Mouse (Mus musculus): Measurements from ENCODE around the gene Tox4.

Gene Tox4

DNA sequence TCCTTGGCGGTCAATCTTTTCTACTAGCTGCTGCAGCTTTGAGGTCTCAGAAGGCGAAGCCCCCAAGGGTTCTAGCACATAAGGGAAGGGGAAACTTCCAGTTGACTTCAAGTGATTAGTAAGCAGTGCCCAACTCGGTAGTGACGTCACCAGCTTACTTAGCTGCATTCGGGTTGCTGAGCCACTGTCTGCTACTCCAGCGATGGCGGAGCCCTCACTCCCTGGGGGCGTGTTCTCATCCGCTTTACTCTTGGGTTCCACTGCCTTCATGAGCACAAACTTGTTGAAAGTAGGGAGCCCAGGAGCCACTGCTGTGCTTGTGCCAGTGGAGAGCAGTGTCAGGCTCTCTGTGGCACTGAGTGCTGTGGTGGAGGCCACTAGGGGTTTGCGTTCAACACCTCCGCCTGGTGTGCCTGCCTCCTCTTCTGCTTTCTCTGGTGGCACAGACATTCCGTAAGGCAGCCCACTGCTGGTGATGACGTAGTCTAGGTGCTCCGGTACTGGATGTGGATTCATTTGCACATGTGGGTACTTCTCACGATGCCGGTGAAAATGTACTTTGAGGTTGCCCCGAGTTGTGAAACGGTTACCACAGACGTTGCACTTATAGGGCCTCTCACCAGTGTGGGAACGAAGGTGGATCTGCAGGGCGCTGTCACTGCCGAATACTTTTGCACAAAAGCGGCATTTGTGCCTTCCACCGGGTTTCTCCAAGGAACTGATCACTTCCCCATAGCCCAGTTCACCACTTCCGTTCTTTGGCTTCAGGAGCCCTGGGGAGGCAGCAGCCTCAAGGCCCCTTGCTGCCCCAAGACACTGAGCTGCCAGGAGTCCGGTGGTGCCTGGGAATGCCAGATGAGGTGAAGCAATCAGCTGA is 35.2 kb downstream of the Tox4 start:
- DNase-seq (ENCODE audit: low spot score in 2 of 2) = no peak

- no peak for DNase-seq (ENCODE audit: low spot score in 2 of 2)
Observed at GRCm38 (mm10) chr14:52314808-52315150, 35.8 kb downstream of the Tox4 start.

DNA sequence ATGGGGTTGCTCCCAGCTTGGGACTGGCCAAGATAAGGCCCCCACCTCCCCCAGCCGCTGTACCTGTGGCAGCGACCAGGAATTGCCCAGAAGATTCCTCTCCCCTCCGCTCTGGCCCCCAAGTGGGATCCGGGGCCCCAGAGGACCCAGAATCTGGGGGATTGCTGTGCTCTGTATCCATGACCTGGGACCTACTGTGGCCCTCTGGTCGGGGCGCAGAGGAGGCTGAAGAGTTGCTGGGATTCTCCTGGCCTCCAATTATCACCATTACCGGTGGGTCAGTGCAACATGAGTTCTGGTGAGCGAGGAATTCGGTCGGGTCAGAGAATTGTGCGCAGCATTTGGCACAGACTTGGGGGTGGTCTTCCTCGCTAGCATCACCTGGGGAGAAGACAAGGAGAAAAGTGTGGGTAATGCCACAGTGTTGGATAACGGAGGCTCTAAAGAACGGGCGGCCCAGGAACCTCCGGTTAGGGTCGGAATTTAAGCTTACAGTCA is 36.4 kb downstream of the Tox4 start:
- DNase-seq (ENCODE audit: low spot score in 2 of 2) = no peak

DNA sequence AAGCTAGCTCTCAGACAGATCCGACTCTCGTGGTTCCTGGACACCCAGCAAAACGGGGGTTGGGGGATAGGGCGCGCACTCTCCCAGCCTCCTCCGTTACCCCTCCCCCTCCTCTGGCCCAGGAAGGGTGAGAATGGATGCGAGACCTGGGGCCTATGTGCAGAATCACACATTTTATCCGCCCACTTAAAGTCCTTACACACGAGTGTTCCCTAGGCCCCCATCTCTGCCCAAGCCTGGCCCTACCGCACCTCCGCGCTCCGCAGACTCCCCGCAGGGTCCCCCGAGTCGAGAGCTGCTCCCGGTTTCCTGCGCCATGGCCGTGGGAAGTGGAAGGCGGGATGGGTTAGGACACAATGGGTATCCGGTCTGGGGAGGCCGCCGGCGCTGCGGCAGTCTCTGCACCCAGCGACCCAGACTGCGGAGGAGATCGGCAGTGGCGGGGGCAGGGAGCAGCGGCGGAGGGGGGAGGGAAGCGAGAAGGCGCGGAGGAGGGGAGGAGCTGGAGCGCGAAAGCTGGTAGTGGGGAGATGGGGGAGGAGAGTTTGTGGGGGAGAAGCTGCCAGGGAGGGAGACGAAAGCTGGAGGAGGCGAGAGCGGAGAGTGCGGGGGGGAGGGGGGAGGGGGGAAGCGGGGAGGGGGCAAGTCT is 37.0 kb downstream of the Tox4 start:
- DNase-seq (ENCODE audit: low spot score in 2 of 2) = peak in 1 of 2 experiments; percentile 15

DNA sequence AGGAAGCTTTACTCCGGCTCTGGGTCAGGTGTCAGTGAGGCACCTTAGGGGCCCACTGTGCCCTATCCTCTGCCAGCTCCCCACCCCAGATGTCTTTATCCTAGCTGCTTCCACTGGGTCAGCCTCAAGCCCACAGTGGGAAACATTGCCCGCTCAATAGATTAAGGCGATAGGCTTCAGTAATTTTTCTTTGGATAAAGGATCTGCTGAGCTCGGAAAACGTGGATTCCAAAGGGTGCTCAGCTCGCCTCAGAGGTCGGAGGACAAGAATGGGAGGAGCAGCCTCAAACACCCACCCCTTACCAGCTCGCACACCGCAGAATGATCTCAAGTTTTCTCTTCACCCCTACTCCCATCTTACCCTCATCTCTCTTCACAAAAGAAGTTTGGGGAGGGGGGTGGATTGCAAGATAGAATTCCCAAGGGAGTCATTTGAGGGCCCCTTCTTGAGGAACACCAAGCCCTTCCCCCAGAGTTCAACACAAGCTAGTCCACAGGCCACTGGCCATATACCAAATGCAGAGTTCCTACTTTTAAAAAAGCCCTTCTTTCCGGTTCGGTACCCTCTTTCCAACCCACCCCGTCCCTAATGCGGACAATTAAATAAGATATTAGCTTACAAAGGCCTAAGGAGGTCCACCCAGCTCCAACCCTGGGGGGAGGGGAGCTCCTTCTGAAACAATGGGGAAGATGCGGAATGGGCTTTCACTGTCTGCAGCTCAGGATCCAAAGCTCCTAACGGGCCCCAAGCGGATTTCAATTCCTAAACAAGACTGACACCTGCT is 37.7 kb downstream of the Tox4 start:
- no peak for DNase-seq (ENCODE audit: low spot score in 2 of 2)

- DNase-seq (ENCODE audit: low spot score in 2 of 2) = no peak
Observed at GRCm38 (mm10) chr14:52319361-52319760, 40.4 kb downstream of the Tox4 start.

DNA sequence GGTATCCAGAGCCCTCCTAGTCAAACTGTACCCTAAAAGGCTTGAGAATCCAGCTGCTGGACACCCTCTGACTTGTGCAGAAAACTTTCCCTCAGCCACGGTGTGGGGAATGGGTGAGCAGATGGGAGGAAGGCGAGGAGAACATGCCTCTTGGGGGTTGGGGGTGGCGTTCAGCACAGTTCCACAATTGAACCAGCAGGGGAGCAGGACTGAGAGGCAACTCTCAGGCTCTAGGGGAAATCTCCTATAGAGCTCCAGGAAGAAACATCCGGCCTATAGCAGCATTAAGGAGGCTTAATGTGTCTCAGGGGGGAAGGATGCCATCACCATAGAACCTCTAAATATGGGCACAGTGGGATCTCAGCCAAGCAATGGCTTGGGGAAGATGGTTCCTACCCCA is 46.9 kb downstream of the Tox4 start:
- no peak for DNase-seq (ENCODE audit: low spot score in 2 of 2)

DNA sequence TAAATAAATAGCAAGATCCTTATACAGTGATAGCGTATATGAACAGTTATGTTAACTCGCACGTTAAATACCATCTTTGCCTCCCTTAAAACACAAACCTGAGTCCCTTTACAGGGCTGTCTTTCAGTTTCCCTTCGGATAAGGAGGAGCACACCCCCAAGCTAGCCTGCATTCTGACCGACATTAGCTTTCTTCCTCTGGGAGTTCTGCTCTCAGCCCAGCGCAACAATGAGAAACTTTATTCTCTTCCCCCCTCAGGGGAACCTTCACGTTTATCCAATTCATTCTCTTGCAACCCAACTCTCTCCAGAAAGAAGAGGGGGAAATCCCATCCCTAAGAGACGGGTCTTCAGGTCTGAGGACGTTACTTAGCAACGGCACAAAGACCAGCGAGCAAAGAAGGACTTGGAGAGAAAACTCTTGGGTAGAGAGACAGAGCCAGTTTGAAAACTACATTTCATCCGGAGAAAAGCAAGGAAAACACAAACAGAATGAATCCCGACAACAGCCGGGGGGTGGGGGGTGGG is 48.5 kb downstream of the Tox4 start:
- no peak for DNase-seq (ENCODE audit: low spot score in 2 of 2)

- DNase-seq (ENCODE audit: low spot score in 2 of 2) = no peak
Observed at GRCm38 (mm10) chr14:52327910-52328812, 49.2 kb downstream of the Tox4 start, which contains the start of gene Sall2. Sall2 (minus strand) TSS chr14:52328762.

DNA sequence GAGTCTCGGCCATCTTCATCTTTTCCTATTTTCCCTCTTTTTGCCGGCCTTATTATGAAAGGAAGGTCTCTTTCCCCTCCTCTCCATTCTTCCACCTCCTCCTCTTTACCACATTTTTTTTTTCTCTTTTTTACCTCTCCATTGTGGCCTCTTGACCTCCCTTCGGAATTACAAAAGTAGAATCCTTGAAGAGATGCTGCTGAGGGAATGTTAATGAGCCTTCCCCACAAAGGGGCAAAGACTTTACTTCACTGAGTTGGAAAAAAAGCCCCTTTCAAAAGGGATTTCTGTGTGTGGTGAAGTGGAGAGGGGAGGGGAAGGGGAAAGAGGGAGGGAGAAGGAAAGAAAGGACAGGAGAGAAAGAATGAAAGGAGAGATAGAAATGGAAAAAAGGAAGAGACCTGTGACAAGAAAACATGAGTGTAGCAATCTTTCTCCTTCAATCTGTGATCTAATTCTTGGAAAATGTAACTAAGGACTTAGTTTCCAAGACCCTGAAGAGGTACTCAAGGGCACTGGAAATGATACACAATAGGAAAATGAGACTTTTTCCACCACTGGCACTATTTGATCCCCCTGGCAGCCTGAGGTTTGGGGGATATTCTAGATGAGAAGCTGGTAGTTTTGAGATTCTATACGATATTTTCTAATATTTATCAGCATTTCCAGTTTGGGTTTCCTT is 52.3 kb downstream of the Tox4 start:
- no peak for DNase-seq (ENCODE audit: low spot score in 2 of 2)

GRCm38 (mm10) chr14:52332171-52332570 is 53.2 kb downstream of the Tox4 start:
- DNase-seq (ENCODE audit: low spot score in 2 of 2) = no peak

DNA sequence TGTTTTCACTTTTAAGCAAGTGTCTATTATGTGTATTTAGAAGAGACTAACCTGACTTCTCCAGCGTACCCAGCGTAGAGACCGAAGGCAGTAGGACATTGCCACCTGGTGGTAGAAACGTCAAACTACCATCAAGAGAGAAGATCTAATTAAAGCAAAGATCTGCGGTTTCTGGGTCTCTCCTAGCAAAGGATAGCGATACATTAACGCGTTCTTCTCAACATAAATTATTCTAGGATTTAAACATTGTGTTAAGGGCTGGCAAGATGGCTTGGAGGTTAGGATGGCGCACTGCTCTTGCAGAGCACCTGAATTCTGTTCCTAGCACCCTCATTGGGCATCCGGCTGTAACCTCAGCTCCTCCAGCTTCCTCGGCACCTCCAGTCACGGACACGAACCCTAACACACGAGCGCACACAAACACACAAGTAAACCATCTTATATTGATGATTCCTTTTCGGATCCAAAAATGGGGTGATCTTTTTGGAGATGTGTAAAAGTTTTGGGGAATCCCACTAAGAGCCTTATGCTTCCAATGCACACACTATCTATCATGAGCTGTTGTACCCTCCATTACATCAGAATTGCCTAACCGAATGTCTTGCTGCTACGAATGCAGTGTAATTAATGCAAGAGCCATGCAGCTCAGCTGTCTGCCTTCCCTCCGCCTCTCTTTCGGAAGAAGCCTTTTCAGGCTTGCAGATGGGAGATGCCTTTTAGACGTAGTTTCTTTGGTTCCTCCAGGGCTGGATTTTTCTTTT is 60.0 kb downstream of the Tox4 start:
- DNase-seq (ENCODE audit: low spot score in 2 of 2) = peak in 1 of 2 experiments; percentile 47

- no peak for DNase-seq (ENCODE audit: low spot score in 2 of 2)
Observed at GRCm38 (mm10) chr14:52339512-52339852, 60.5 kb downstream of the Tox4 start.

All from spleen, postnatal 14 days (tissue).